ENCODE assay signal across 8 mouse cellular contexts in the genomic region with DNA sequence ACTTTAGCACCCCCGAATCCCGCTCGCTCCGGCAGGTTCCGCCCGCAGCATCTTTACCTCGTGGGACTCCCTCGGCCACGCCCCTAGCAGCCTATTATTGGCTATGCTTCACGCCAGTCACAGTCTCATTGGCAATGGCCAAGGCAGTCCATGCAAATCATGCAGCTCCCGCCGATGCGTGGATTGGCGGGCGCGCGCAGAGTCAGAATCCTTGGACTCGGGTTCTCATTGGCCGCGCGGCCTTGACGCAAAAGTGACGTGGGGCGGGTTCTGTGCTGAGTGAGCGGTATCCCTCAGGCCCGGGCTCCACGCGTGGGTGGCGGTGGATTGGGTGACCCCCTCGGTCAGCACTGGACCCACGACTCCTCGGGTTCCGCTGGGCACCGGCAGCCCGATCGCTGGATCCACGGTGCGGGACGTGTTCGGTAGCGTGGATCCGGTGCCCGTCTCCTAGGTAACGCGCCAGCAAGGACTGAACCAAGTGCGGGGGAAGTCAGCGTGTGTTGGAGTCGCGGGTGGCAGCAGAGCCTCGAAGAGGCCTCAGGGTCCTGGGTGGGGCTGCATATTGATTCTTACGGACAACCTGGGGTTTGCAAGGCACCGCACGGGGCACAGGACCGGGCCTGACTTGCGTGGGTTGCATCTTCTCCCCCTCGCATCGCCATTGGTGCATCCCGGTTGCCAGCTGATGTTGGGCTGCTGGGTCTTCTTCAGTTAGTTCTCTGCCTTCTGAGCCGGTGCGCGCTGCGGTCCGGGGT. TPM values are rescaled to one million over a fixed set of nuclear protein-coding genes. Genes with fewer than 3 reads are reported as not detected.
DNase-seq lines count a peak whose midpoint lies in the region; ATAC-seq and TF ChIP-seq lines count a peak whose summit lies in the region.

A gene (minus strand): TSS at position 406 of the 758 bp plus-strand sequence.

- TF ChIP-seq EP300 in lung, postnatal 0 days (IDR thresholded peaks at IDR 0.05) = no peak

- peak within 1 kb of the TSS; percentile 83 for H3K9ac ChIP-seq in hindbrain, embryonic 12.5 days
- H3K9ac ChIP-seq in lung, postnatal 0 days (replicated peaks; ENCODE audit: low read depth) = peak within 1 kb of the TSS; percentile 58

- peak within 1 kb of the TSS; percentile 79 for H3K27ac ChIP-seq in hindbrain, embryonic 12.5 days
- no peak within 1 kb of the TSS for H3K27ac ChIP-seq in lung, postnatal 0 days (ENCODE audit: low read length)

- peak; percentile 100 for DNase-seq in R1 (ENCODE audit: low read depth, low spot score)
- peak; percentile 100 for DNase-seq in cerebellum, postnatal 14 days
- peak; percentile 100 for DNase-seq in frontal cortex, postnatal 14 days (ENCODE audit: low spot score in 2 of 2)
- peak; percentile 100 for DNase-seq in layer of hippocampus, postnatal 10 days (ENCODE audit: low spot score in 2 of 2)
- peak; percentile 98 for DNase-seq in lung, postnatal 0 days (ENCODE audit: low spot score)
- DNase-seq in ovary, postnatal 10 days (ENCODE audit: low spot score) = peak; percentile 97
- peak; percentile 100 for DNase-seq in thymus, postnatal 0 days (ENCODE audit: low spot score)

- peak within 1 kb of the TSS; percentile 90 for H3K4me2 ChIP-seq in hindbrain, embryonic 12.5 days (replicated peaks)
- peak within 1 kb of the TSS; percentile 81 for H3K4me2 ChIP-seq in lung, postnatal 0 days (replicated peaks; ENCODE audit: low read depth, low read length)

- 0% methylated on average over 63 of the region's 63 CpGs for WGBS in hindbrain, embryonic 12.5 days
- WGBS in lung, postnatal 0 days = under 1% methylated on average over 63 of the region's 63 CpGs

- H3K9me3 ChIP-seq in hindbrain, embryonic 12.5 days (replicated peaks) = 0 out of 2 replicates have a peak, but pooled peaks cover 2% of the 10 kb centered on the region
- H3K9me3 ChIP-seq in lung, postnatal 0 days (ENCODE audit: low read length) = no peaks in the 10 kb centered on the region

- peak; percentile 96 for ATAC-seq in hindbrain, embryonic 12.5 days (ENCODE audit: low FRiP score)
- peak; percentile 99 for ATAC-seq in lung, postnatal 0 days

- H3K4me3 ChIP-seq in hindbrain, embryonic 12.5 days = peak within 1 kb of the TSS; percentile 80
- peak within 1 kb of the TSS; percentile 77 for H3K4me3 ChIP-seq in lung, postnatal 0 days (ENCODE audit: low read depth, low read length)

- no peak for TF ChIP-seq CTCF in lung, postnatal 0 days (IDR thresholded peaks at IDR 0.05)

- peaks cover 18% of the 10 kb centered on the region for H3K27me3 ChIP-seq in hindbrain, embryonic 12.5 days
- no peaks in the 10 kb centered on the region for H3K27me3 ChIP-seq in lung, postnatal 0 days (replicated peaks; ENCODE audit: insufficient read depth, low read length)

- no peaks in the 10 kb centered on the region for H3K36me3 ChIP-seq in hindbrain, embryonic 12.5 days
- H3K36me3 ChIP-seq in lung, postnatal 0 days (ENCODE audit: insufficient read depth, low read length) = no peaks in the 10 kb centered on the region

- H3K4me1 ChIP-seq in hindbrain, embryonic 12.5 days = peaks cover 20% of the 10 kb centered on the region
- 0 out of 2 replicates have a peak, but pooled peaks cover 3% of the 10 kb centered on the region for H3K4me1 ChIP-seq in lung, postnatal 0 days (ENCODE audit: insufficient read depth, low read depth, low read length)

RNA-seq across cellular contexts. Expression of the gene that starts here (rescaled TPM):
- 17.5 and 19.3 TPM in 2 replicates for polyA plus RNA-seq in hindbrain, embryonic 12.5 days (2016; fragmentation: Nextera tagmentation; extraction: Ambion mirVana)
- total RNA-seq in layer of hippocampus, postnatal 10 days (2021) = 100 to 1,000 TPM; 233 to 258 TPM
- 2.6 and 2.9 TPM in 2 replicates for polyA plus RNA-seq in lung, postnatal 0 days (2015; fragmentation: Nextera tagmentation; extraction: Ambion mirVana)
- 75.7 and 83.1 TPM in 2 replicates for polyA plus RNA-seq in thymus, postnatal 0 days (2015; fragmentation: Nextera tagmentation; extraction: Ambion mirVana)
